Mouse (Mus musculus) midbrain, embryonic 14.5 days (tissue): Measurements from ENCODE around the gene Olfr460. TPM values are rescaled to one million over a fixed set of nuclear protein-coding genes. Genes with fewer than 3 reads are reported as not detected.

Source experiments
- ATAC-seq: fragments of 200-750 bp; cut with Nextera tagmentation; 2 replicates; pipeline ENCODE4 v1.8.0; 2017; ENCODE audit warnings: moderate number of reproducible peaks, moderate library complexity; ENCODE audit not compliant: low FRiP score, low TSS enrichment
- DNase-seq: peaks from one replicate; pipeline ENCODE4 v3.0.0-alpha.2; 2015
- H3K27ac ChIP-seq: fragments of 300-500 bp; sonication (generic); replicated peaks from 2 replicates; pipeline ENCODE4 v1.5.1; 2014; ENCODE audit warnings: mild to moderate bottlenecking, low read depth, low read length, moderate library complexity
- H3K27me3 ChIP-seq: fragments of 300-500 bp; sonication (generic); 2 replicates; pipeline ENCODE4 v1.6.1; 2014; ENCODE audit warnings: low read length, control low read depth, mixed read lengths; ENCODE audit not compliant: control insufficient read depth, insufficient read depth
- H3K36me3 ChIP-seq: fragments of 300-500 bp; sonication (generic); 2 replicates; pipeline ENCODE4 v1.6.1; 2014; ENCODE audit warnings: low read length, control low read depth; ENCODE audit not compliant: control insufficient read depth, insufficient read depth
- H3K4me1 ChIP-seq: fragments of 300-500 bp; sonication (generic); 2 replicates; pipeline ENCODE4 v1.6.1; 2014; ENCODE audit warnings: mild to moderate bottlenecking, antibody characterized with exemption, low read length, control low read depth; ENCODE audit not compliant: control insufficient read depth, insufficient read depth
- H3K4me2 ChIP-seq: fragments of 300-500 bp; sonication (generic); 2 replicates; pipeline ENCODE4 v1.6.1; 2014; ENCODE audit warnings: mild to moderate bottlenecking, low read length, moderate library complexity
- H3K4me3 ChIP-seq: fragments of 300-500 bp; sonication (generic); replicated peaks from 2 replicates; pipeline ENCODE4 v1.5.1; 2014; ENCODE audit warnings: low read depth, low read length
- H3K9ac ChIP-seq: fragments of 300-500 bp; sonication (generic); replicated peaks from 2 replicates; pipeline ENCODE4 v1.6.1; 2014; ENCODE audit warnings: mild to moderate bottlenecking, low read length, moderate library complexity
- H3K9me3 ChIP-seq: fragments of 300-500 bp; sonication (generic); 2 replicates; pipeline ENCODE4 v1.6.1; 2016; ENCODE audit warnings: low read length, control low read depth, mixed read lengths; ENCODE audit not compliant: control insufficient read depth
- WGBS: fragments of 180-500 bp; shearing (Covaris S2); extraction: QIAGEN DNeasy Blood & Tissue Kit; methylation state at CpG from one replicate; pipeline ENCODE4 v1.1.7; 2014; 5-methylcytosine and 5-hydroxymethylcytosine counted together
- polyA plus RNA-seq: library from polyadenylated mRNA; unstranded; fragments of >200 nt; fragmentation: Nextera tagmentation; extraction: Ambion mirVana; gene quantifications from 2 replicates; pipeline ENCODE4 v1.2.1, GENCODE M21; 2014

Olfr460 gene
- not detected in 2 replicates for polyA plus RNA-seq

DNA sequence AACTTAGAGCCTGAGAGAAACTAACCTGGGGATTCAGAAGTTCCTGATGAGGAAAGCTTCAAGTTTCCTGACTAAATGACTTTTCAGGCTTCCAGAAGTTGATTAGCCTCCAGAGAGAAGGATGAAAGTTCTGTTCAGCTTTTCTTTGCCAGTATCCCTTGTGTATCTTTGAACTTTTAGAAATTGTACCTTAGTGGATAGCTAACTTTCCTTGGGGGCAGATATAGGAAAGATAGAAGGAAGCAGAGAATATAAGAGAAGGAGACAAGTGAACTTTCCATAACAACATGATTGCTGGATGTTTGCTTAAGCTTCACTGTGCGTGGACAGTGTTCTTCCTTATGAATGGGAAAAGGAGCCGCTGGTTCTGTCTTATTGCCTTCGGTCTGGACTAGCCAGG is at the start of gene Olfr460:
Gene Olfr460 (plus strand): TSS at position 301 of the 400 bp plus-strand sequence.
- no peak for ATAC-seq
- Histone ChIP-seq H3K27me3 (no peaks in the 10 kb centered on the region), H3K36me3 (no peaks in the 10 kb centered on the region), H3K27ac (no peak within 1 kb of the TSS), H3K4me1 (no peaks in the 10 kb centered on the region), H3K9ac (no peak within 1 kb of the TSS), H3K4me3 (no peak within 1 kb of the TSS), H3K9me3 (no peaks in the 10 kb centered on the region), H3K4me2 (no peak within 1 kb of the TSS)
- no peak for DNase-seq
- WGBS = 93% methylated on average over 3 of the region's 3 CpGs

- H3K27me3 ChIP-seq = no peaks in the 10 kb centered on the region
- H3K9ac ChIP-seq = no peak overlapping the region
- no peak for DNase-seq
- ATAC-seq = no peak
- no peak overlapping the region for H3K27ac ChIP-seq
- no peak overlapping the region for H3K4me2 ChIP-seq
- no peak overlapping the region for H3K4me3 ChIP-seq
- WGBS = 81% methylated on average over 10 of the region's 10 CpGs
- no peaks in the 10 kb centered on the region for H3K9me3 ChIP-seq
- H3K36me3 ChIP-seq = no peaks in the 10 kb centered on the region
- no peaks in the 10 kb centered on the region for H3K4me1 ChIP-seq
These were observed 24.6 kb upstream of the Olfr460 start for GRCm38 (mm10) chr6:40544690-40545089.

GRCm38 (mm10) chr6:40554950-40555349 is 14.3 kb upstream of the Olfr460 start, which contains the start of gene Olfr461:
Olfr461 (minus strand) TSS chr6:40555050.
- ATAC-seq = no peak
- no peak within 1 kb of the TSS for H3K9ac ChIP-seq

GRCm38 (mm10) chr6:40573618-40574017 is 4.3 kb downstream of the Olfr460 start:
- Histone ChIP-seq H3K27me3 (no peaks in the 10 kb centered on the region), H3K4me1 (no peaks in the 10 kb centered on the region), H3K36me3 (no peaks in the 10 kb centered on the region), H3K9ac (no peak overlapping the region), H3K4me2 (no peak overlapping the region), H3K9me3 (no peaks in the 10 kb centered on the region), H3K4me3 (no peak overlapping the region), H3K27ac (no peak overlapping the region)
- ATAC-seq (no peak), DNase-seq (no peak)
- 86% methylated on average over 3 of the region's 3 CpGs for WGBS

More at GRCm38 (mm10) chr6:40554950-40555349, 14.3 kb upstream of the Olfr460 start, which contains the start of gene Olfr461:
- WGBS = 83% methylated on average over 2 of the region's 2 CpGs
- H3K4me1 ChIP-seq = no peaks in the 10 kb centered on the region
- H3K27ac ChIP-seq = no peak within 1 kb of the TSS
- no peaks in the 10 kb centered on the region for H3K36me3 ChIP-seq
- no peaks in the 10 kb centered on the region for H3K27me3 ChIP-seq
- DNase-seq = no peak
- no peak within 1 kb of the TSS for H3K4me3 ChIP-seq
- no peaks in the 10 kb centered on the region for H3K9me3 ChIP-seq
- no peak within 1 kb of the TSS for H3K4me2 ChIP-seq

DNA sequence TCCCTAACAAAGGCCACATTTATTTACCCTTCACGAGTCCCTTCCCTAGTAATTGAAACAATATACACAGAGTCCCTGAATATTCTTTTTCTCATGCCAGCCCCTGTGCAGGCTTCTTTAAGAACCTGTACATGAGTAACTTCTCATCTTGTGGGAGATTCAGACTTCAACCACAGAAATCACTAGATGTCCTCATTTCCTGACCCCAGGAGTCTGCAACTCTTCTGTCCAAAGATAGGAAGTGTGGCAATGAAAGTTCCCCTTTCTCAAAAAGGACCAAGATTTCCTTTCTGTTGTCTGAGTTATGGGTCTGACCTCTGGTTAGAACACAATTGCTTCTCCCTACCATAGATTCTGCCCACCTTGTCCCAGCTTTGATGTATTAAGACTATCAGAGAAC is 7.0 kb downstream of the Olfr460 start:
- H3K9me3 ChIP-seq = no peaks in the 10 kb centered on the region
- no peaks in the 10 kb centered on the region for H3K36me3 ChIP-seq
- WGBS = 85% methylated on average over 1 of the region's 1 CpGs
- H3K4me1 ChIP-seq = no peaks in the 10 kb centered on the region
- no peak overlapping the region for H3K4me3 ChIP-seq
- DNase-seq (no peak), ATAC-seq (no peak)
- no peak overlapping the region for H3K27ac ChIP-seq
- H3K9ac ChIP-seq = no peak overlapping the region
- H3K27me3 ChIP-seq = no peaks in the 10 kb centered on the region
- H3K4me2 ChIP-seq = no peak overlapping the region

- WGBS = 93% methylated on average over 6 of the region's 6 CpGs
- DNase-seq = no peak
- Histone ChIP-seq H3K4me3 (no peak overlapping the region), H3K27ac (no peak overlapping the region), H3K36me3 (no peaks in the 10 kb centered on the region), H3K4me1 (no peaks in the 10 kb centered on the region), H3K27me3 (no peaks in the 10 kb centered on the region), H3K4me2 (no peak overlapping the region), H3K9ac (no peak overlapping the region), H3K9me3 (no peaks in the 10 kb centered on the region)
- no peak for ATAC-seq
These were observed 15.0 kb downstream of the Olfr460 start for GRCm38 (mm10) chr6:40584336-40584735.

GRCm38 (mm10) chr6:40585645-40586044 is 16.4 kb downstream of the Olfr460 start, which contains the start of gene Clec5a:
Clec5a (minus strand) TSS chr6:40585821.
- Histone ChIP-seq H3K9me3 (no peaks in the 10 kb centered on the region), H3K4me1 (no peaks in the 10 kb centered on the region), H3K4me2 (no peak within 1 kb of the TSS), H3K27ac (no peak within 1 kb of the TSS), H3K36me3 (no peaks in the 10 kb centered on the region), H3K4me3 (no peak within 1 kb of the TSS), H3K27me3 (no peaks in the 10 kb centered on the region), H3K9ac (no peak within 1 kb of the TSS)
- WGBS = 87% methylated on average over 5 of the region's 5 CpGs
- ATAC-seq (no peak), DNase-seq (no peak)

- WGBS = 94% methylated on average over 2 of the region's 2 CpGs
- no peaks in the 10 kb centered on the region for H3K4me1 ChIP-seq
These were observed 19.1 kb downstream of the Olfr460 start for GRCm38 (mm10) chr6:40588346-40588745.

GRCm38 (mm10) chr6:40594804-40595550 is 25.7 kb downstream of the Olfr460 start:
- WGBS = 80% methylated on average over 3 of the region's 3 CpGs
- H3K4me2 ChIP-seq = no peak overlapping the region
- ATAC-seq (no peak), DNase-seq (no peak)
- H3K4me3 ChIP-seq = no peak overlapping the region
- no peak overlapping the region for H3K27ac ChIP-seq
- no peaks in the 10 kb centered on the region for H3K27me3 ChIP-seq
- no peak overlapping the region for H3K9ac ChIP-seq
- no peaks in the 10 kb centered on the region for H3K36me3 ChIP-seq
- H3K4me1 ChIP-seq = no peaks in the 10 kb centered on the region
- H3K9me3 ChIP-seq = no peaks in the 10 kb centered on the region

More at GRCm38 (mm10) chr6:40588346-40588745, 19.1 kb downstream of the Olfr460 start:
- H3K4me2 ChIP-seq = no peak overlapping the region
- H3K27me3 ChIP-seq = no peaks in the 10 kb centered on the region
- no peak overlapping the region for H3K9ac ChIP-seq
- DNase-seq (no peak), ATAC-seq (no peak)
- no peak overlapping the region for H3K27ac ChIP-seq
- no peaks in the 10 kb centered on the region for H3K9me3 ChIP-seq
- H3K4me3 ChIP-seq = no peak overlapping the region
- no peaks in the 10 kb centered on the region for H3K36me3 ChIP-seq
